In genomic region chr10:68211514-68211913, GRCm38 (mm10) we compare ENCODE assay signal across 12 mouse cellular contexts.
DNase-seq lines count a peak whose midpoint lies in the region; ATAC-seq lines count a peak whose summit lies in the region.
"Had no signal": no experiment of that assay in that cellular context is flagged by ENCODE, and none has a peak within 500 bp of the region (broad histone marks: within the 10 kb centered on the region; RNA-seq: fewer than 3 reads in every experiment).

No protein-coding gene starts in this region.

- no peak overlapping the region for H3K9ac ChIP-seq in lung, embryonic 15.5 days
- no peak overlapping the region for H3K9ac ChIP-seq in intestine, embryonic 16.5 days (ENCODE audit: low read depth, low read length)
- H3K9ac ChIP-seq in neural tube, embryonic 15.5 days (replicated peaks), result no peak overlapping the region
- H3K9ac ChIP-seq: midbrain, embryonic 12.5 days; neural tube, embryonic 13.5 days had no signal

- no peak for DNase-seq in lung, postnatal 14 days
- peak; percentile 42 for DNase-seq in kidney, postnatal 10 days
- DNase-seq in left cerebral cortex, postnatal 14 days (ENCODE audit: low spot score in 2 of 2), result no peak
- DNase-seq in thymus, postnatal 25 days, result no peak

- whole genome bisulfite sequencing in lung, embryonic 15.5 days, result 33% methylated on average over 2 of the region's 2 CpGs
- WGBS in intestine, embryonic 16.5 days, result 48% methylated on average over 2 of the region's 2 CpGs
- WGBS in neural tube, embryonic 15.5 days, result 53% methylated on average over 2 of the region's 2 CpGs

- H3K27me3 ChIP-seq in lung, embryonic 15.5 days, result no peaks in the 10 kb centered on the region
- no peaks in the 10 kb centered on the region for H3K27me3 ChIP-seq in intestine, embryonic 16.5 days (replicated peaks; ENCODE audit: control insufficient read depth, insufficient read depth, low read length)
- no peaks in the 10 kb centered on the region for H3K27me3 ChIP-seq in neural tube, embryonic 15.5 days (replicated peaks)
- H3K27me3 ChIP-seq: midbrain, embryonic 12.5 days; neural tube, embryonic 13.5 days had no signal

- no peaks in the 10 kb centered on the region for H3K9me3 ChIP-seq in lung, embryonic 15.5 days
- no peaks in the 10 kb centered on the region for H3K9me3 ChIP-seq in intestine, embryonic 16.5 days (ENCODE audit: control insufficient read depth, low read length)
- H3K9me3 ChIP-seq in neural tube, embryonic 15.5 days (replicated peaks), result no peaks in the 10 kb centered on the region

- ATAC-seq in lung, embryonic 15.5 days (ENCODE audit: borderline replicate concordance, extremely low read depth, low FRiP score, low TSS enrichment), result peak; percentile 17; the same call in 1 of the 2 replicates
- ATAC-seq in intestine, embryonic 16.5 days, result peak; percentile 36; the same call in 1 of the 2 replicates
- ATAC-seq in neural tube, embryonic 15.5 days (ENCODE audit: low FRiP score), result no peak
- ATAC-seq: hindbrain, embryonic 16.5 days had no signal

- intact Hi-C loops in left cerebral cortex, postnatal 14 days (cut with DNase I), result loop anchor here (5.0 kb wide), 1 partner anchor 44 kb away; no protein-coding TSS in a partner anchor

- no peak overlapping the region for H3K4me3 ChIP-seq in lung, embryonic 15.5 days
- H3K4me3 ChIP-seq in intestine, embryonic 16.5 days (ENCODE audit: low read length), result no peak overlapping the region
- H3K4me3 ChIP-seq in neural tube, embryonic 15.5 days (replicated peaks), result no peak overlapping the region
- H3K4me3 ChIP-seq: forebrain, embryonic 10.5 days; midbrain, embryonic 12.5 days; neural tube, embryonic 13.5 days had no signal

- no peak overlapping the region for H3K4me2 ChIP-seq in lung, embryonic 15.5 days
- H3K4me2 ChIP-seq in intestine, embryonic 16.5 days (ENCODE audit: low read depth, low read length), result no peak overlapping the region; the same call in 1 of the 2 replicates
- H3K4me2 ChIP-seq in neural tube, embryonic 15.5 days, result no peak overlapping the region
- H3K4me2 ChIP-seq: heart, embryonic 11.5 days; midbrain, embryonic 12.5 days; neural tube, embryonic 13.5 days had no signal

- peaks cover 31% of the 10 kb centered on the region for H3K4me1 ChIP-seq in lung, embryonic 15.5 days
- H3K4me1 ChIP-seq in intestine, embryonic 16.5 days (ENCODE audit: control insufficient read depth, insufficient read depth, low read length), result peaks cover 21% of the 10 kb centered on the region
- peaks cover 23% of the 10 kb centered on the region for H3K4me1 ChIP-seq in neural tube, embryonic 15.5 days

- peak overlapping the region; percentile 61 for H3K27ac ChIP-seq in lung, embryonic 15.5 days
- peak overlapping the region; percentile 33; the same call in 1 of the 2 replicates for H3K27ac ChIP-seq in intestine, embryonic 16.5 days (ENCODE audit: low read length)
- 0 out of 2 replicates have a peak overlapping the region, but pooled peaks have one; percentile 28 for H3K27ac ChIP-seq in neural tube, embryonic 15.5 days (replicated peaks)
- H3K27ac ChIP-seq: forebrain, embryonic 10.5 days; midbrain, embryonic 12.5 days; neural tube, embryonic 13.5 days had no signal

- peaks cover 11% of the 10 kb centered on the region for H3K36me3 ChIP-seq in lung, embryonic 15.5 days
- H3K36me3 ChIP-seq in intestine, embryonic 16.5 days (ENCODE audit: control insufficient read depth, insufficient read depth, low read length), result 0 out of 2 replicates have a peak, but pooled peaks cover 3% of the 10 kb centered on the region
- H3K36me3 ChIP-seq in neural tube, embryonic 15.5 days, result no peaks in the 10 kb centered on the region
